ENCODE assay signal across 8 mouse cellular contexts in genomic region chrX:169880363-169880711, GRCm38 (mm10).
DNase-seq lines count a peak whose midpoint lies in the region; ATAC-seq and TF ChIP-seq lines count a peak whose summit lies in the region.

No protein-coding gene starts in this region.

- no peaks in the 10 kb centered on the region for H3K36me3 ChIP-seq in kidney, embryonic 15.5 days
- no peaks in the 10 kb centered on the region for H3K36me3 ChIP-seq in liver, embryonic 16.5 days (ENCODE audit: control insufficient read depth, insufficient read depth)
- H3K36me3 ChIP-seq in stomach, postnatal 0 days (ENCODE audit: control insufficient read depth, insufficient read depth, low read length), result no peaks in the 10 kb centered on the region

- ATAC-seq in kidney, embryonic 15.5 days (replicated peaks; ENCODE audit: low FRiP score), result peak; percentile 2; the same call in 1 of the 2 replicates
- ATAC-seq in liver, embryonic 16.5 days (ENCODE audit: low read depth), result no peak
- ATAC-seq in stomach, postnatal 0 days (ENCODE audit: low FRiP score, low TSS enrichment), result no peak

- peak overlapping the region; percentile 56 for H3K4me3 ChIP-seq in kidney, embryonic 15.5 days (replicated peaks)
- H3K4me3 ChIP-seq in bone marrow, adult 2 months (replicated peaks; ENCODE audit: control insufficient read depth, low read depth, low read length), result peak overlapping the region; percentile 20
- peak overlapping the region; percentile 41 for H3K4me3 ChIP-seq in liver, embryonic 16.5 days (ENCODE audit: low read depth, low read length)
- peak overlapping the region; percentile 49 for H3K4me3 ChIP-seq in stomach, postnatal 0 days (ENCODE audit: low read depth, low read length)

- TF ChIP-seq CTCF in bone marrow, adult 2 months (IDR thresholded peaks at IDR 0.05; ENCODE audit: control insufficient read depth, insufficient read depth, low read length), result no peak
- no peak for TF ChIP-seq CTCF in stomach, postnatal 0 days (IDR thresholded peaks at IDR 0.05; ENCODE audit: low read depth)

- 12% methylated on average over 13 of the region's 13 CpGs for WGBS in kidney, embryonic 15.5 days
- WGBS in bone marrow, adult 2 months, result 5% methylated on average over 13 of the region's 13 CpGs
- 10% methylated on average over 13 of the region's 13 CpGs for WGBS in liver, embryonic 16.5 days (ENCODE audit: insufficient replicate concordance)
- 14% methylated on average over 13 of the region's 13 CpGs for WGBS in stomach, postnatal 0 days

- H3K27me3 ChIP-seq in kidney, embryonic 15.5 days, result peaks cover 49% of the 10 kb centered on the region
- peaks cover 12% of the 10 kb centered on the region for H3K27me3 ChIP-seq in liver, embryonic 16.5 days (ENCODE audit: control insufficient read depth, insufficient read depth, low read depth, low read length)
- H3K27me3 ChIP-seq in stomach, postnatal 0 days (ENCODE audit: control insufficient read depth, insufficient read depth, low read length), result no peaks in the 10 kb centered on the region

- H3K27ac ChIP-seq in kidney, embryonic 15.5 days, result peak overlapping the region; percentile 88
- no peak overlapping the region for H3K27ac ChIP-seq in bone marrow, adult 2 months (ENCODE audit: control insufficient read depth, insufficient read depth, low read depth, low read length, poor library complexity)
- H3K27ac ChIP-seq in liver, embryonic 16.5 days (ENCODE audit: low read length), result no peak overlapping the region
- peak overlapping the region; percentile 78 for H3K27ac ChIP-seq in stomach, postnatal 0 days (replicated peaks)

- 0 out of 2 replicates have a peak, but pooled peaks cover 4% of the 10 kb centered on the region for H3K4me1 ChIP-seq in kidney, embryonic 15.5 days
- H3K4me1 ChIP-seq in bone marrow, adult 2 months (ENCODE audit: control insufficient read depth, insufficient read depth, low read length), result no peaks in the 10 kb centered on the region
- H3K4me1 ChIP-seq in liver, embryonic 16.5 days (ENCODE audit: control insufficient read depth, low read depth, low read length), result no peaks in the 10 kb centered on the region
- no peaks in the 10 kb centered on the region for H3K4me1 ChIP-seq in stomach, postnatal 0 days (replicated peaks; ENCODE audit: control insufficient read depth, insufficient read depth)

- intact Hi-C loops in heart, postnatal 10 days (cut with DNase I), result loop anchor here (5.0 kb wide), 1 partner anchor 83 kb away; no protein-coding TSS in a partner anchor

- H3K9me3 ChIP-seq in kidney, embryonic 15.5 days (replicated peaks), result no peaks in the 10 kb centered on the region
- H3K9me3 ChIP-seq in liver, embryonic 16.5 days (replicated peaks; ENCODE audit: control insufficient read depth, low read length), result no peaks in the 10 kb centered on the region
- H3K9me3 ChIP-seq in stomach, postnatal 0 days (ENCODE audit: control insufficient read depth, low read length), result no peaks in the 10 kb centered on the region

- no peak for TF ChIP-seq POLR2A in bone marrow, adult 2 months (IDR thresholded peaks at IDR 0.05; ENCODE audit: borderline replicate concordance, control insufficient read depth, low read depth, low read length)

- H3K9ac ChIP-seq in kidney, embryonic 15.5 days, result peak overlapping the region; percentile 55
- H3K9ac ChIP-seq in liver, embryonic 16.5 days (ENCODE audit: low read depth, low read length), result no peak overlapping the region
- H3K9ac ChIP-seq in stomach, postnatal 0 days (ENCODE audit: low read length), result peak overlapping the region; percentile 62

- H3K4me2 ChIP-seq in kidney, embryonic 15.5 days, result peak overlapping the region; percentile 66
- H3K4me2 ChIP-seq in liver, embryonic 16.5 days (ENCODE audit: low read depth, low read length), result peak overlapping the region; percentile 49
- peak overlapping the region; percentile 66 for H3K4me2 ChIP-seq in stomach, postnatal 0 days (replicated peaks; ENCODE audit: low read depth)

- no peak for DNase-seq in kidney, adult 9 months
- peak; percentile 12 to 31 for DNase-seq in heart, postnatal 10 days
- peak; percentile 21 for DNase-seq in stomach, postnatal 0 days (ENCODE audit: low spot score)
- no peak for DNase-seq in ovary, postnatal 14 days (ENCODE audit: low spot score)
- DNase-seq in layer of hippocampus, adult 11-12 months (ENCODE audit: low spot score), result no peak

- no peak for TF ChIP-seq EP300 in stomach, postnatal 0 days (optimal IDR thresholded peaks at IDR 0.05)

Comparison
In these comparisons a context has a peak if more than half of its experiments do, and no peak if none do; other contexts are left out.
1. H3K27ac ChIP-seq: peak in kidney, embryonic 15.5 days (single experiment) and stomach, postnatal 0 days (single experiment); none in bone marrow, adult 2 months (single experiment) and liver, embryonic 16.5 days (single experiment).
2. DNase-seq: peak in heart, postnatal 10 days (2 of 2) and stomach, postnatal 0 days (single experiment); none in kidney, adult 9 months (single experiment), ovary, postnatal 14 days (single experiment) and layer of hippocampus, adult 11-12 months (single experiment).
3. Peak in every context shown above with its lines, with median percentiles within 50 percentile points of each other: H3K4me2 ChIP-seq and H3K4me3 ChIP-seq.